Mouse (Mus musculus) heart, embryonic 13.5 days (tissue): ENCODE measurements at regions not wholly inside any gene's neighbourhood (a gene's known extent, or its start where the extent isn't known, plus 50 kb on each side); places are given as distances from the start of the nearest gene placed in this dataset.

ENCODE experiments used
- ATAC-seq: fragments of 200-750 bp; cut with Nextera tagmentation; 2 replicates; pipeline ENCODE4 v1.8.0; 2017; ENCODE audit warnings: moderate TSS enrichment; ENCODE audit not compliant: insufficient number of reproducible peaks, low FRiP score, low TSS enrichment; ENCODE audit errors: extremely low read depth
- H3K27ac ChIP-seq: fragments of 300-500 bp; sonication (generic); replicated peaks from 2 replicates; pipeline ENCODE4 v1.5.1; 2015; ENCODE audit warnings: moderate library complexity, mild to moderate bottlenecking, inconsistent platforms
- H3K27me3 ChIP-seq: fragments of 300-500 bp; sonication (generic); replicated peaks from 2 replicates; pipeline ENCODE4 v1.6.1; 2015; ENCODE audit warnings: mild to moderate bottlenecking, inconsistent platforms
- H3K36me3 ChIP-seq: fragments of 300-500 bp; sonication (generic); 2 replicates; pipeline ENCODE4 v1.6.1; 2015; ENCODE audit warnings: mild to moderate bottlenecking, inconsistent platforms
- H3K4me1 ChIP-seq: fragments of 300-500 bp; sonication (generic); 2 replicates; pipeline ENCODE4 v1.6.1; 2015; ENCODE audit warnings: inconsistent platforms
- H3K4me2 ChIP-seq: fragments of 300-500 bp; sonication (generic); 2 replicates; pipeline ENCODE4 v1.6.1; 2015; ENCODE audit warnings: inconsistent platforms, mild to moderate bottlenecking, moderate library complexity
- H3K4me3 ChIP-seq: fragments of 300-500 bp; sonication (generic); 2 replicates; pipeline ENCODE4 v1.5.1; 2015; ENCODE audit warnings: moderate library complexity, mild to moderate bottlenecking, inconsistent platforms
- H3K9ac ChIP-seq: fragments of 300-500 bp; sonication (generic); 2 replicates; pipeline ENCODE4 v1.6.1; 2015; ENCODE audit warnings: inconsistent platforms, mild to moderate bottlenecking, moderate library complexity
- H3K9me3 ChIP-seq: fragments of 300-500 bp; sonication (generic); 2 replicates; pipeline ENCODE4 v1.6.1; 2016; ENCODE audit warnings: inconsistent platforms
- WGBS: fragments of 180-500 bp; shearing (Covaris S2); methylation state at CpG from one replicate; pipeline ENCODE4 v1.1.7; 2015; ENCODE audit warnings: mixed read lengths; 5-methylcytosine and 5-hydroxymethylcytosine counted together

DNA sequence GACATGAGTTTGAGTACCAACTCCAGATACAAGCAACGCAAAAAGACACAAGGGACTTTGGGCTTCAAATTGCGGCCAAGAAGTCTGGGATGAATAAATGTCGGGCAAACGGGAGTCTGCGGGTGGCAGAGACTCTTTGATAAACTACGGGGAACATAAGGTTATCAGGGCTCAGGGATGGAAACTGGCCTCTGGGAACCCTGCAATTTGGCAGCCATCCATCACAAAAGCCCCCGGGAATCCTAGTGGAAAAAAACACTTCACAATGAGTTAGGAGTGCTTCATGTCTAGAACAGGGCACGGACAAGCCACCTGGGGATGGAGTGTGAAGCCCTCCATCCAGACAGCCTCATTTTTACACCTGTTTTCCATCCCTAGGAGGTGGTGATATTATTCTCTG is 258.9 kb downstream of the Map2k6 start:
- H3K4me1 ChIP-seq, result peaks cover 8% of the 10 kb centered on the region
- H3K36me3 ChIP-seq, result no peaks in the 10 kb centered on the region
- no peak overlapping the region for H3K4me3 ChIP-seq
- H3K9ac ChIP-seq, result no peak overlapping the region
- H3K4me2 ChIP-seq, result no peak overlapping the region
- no peaks in the 10 kb centered on the region for H3K27me3 ChIP-seq
- no peak overlapping the region for H3K27ac ChIP-seq
- no peak for ATAC-seq
- H3K9me3 ChIP-seq, result no peaks in the 10 kb centered on the region
- 32% methylated on average over 8 of the region's 8 CpGs for WGBS

DNA sequence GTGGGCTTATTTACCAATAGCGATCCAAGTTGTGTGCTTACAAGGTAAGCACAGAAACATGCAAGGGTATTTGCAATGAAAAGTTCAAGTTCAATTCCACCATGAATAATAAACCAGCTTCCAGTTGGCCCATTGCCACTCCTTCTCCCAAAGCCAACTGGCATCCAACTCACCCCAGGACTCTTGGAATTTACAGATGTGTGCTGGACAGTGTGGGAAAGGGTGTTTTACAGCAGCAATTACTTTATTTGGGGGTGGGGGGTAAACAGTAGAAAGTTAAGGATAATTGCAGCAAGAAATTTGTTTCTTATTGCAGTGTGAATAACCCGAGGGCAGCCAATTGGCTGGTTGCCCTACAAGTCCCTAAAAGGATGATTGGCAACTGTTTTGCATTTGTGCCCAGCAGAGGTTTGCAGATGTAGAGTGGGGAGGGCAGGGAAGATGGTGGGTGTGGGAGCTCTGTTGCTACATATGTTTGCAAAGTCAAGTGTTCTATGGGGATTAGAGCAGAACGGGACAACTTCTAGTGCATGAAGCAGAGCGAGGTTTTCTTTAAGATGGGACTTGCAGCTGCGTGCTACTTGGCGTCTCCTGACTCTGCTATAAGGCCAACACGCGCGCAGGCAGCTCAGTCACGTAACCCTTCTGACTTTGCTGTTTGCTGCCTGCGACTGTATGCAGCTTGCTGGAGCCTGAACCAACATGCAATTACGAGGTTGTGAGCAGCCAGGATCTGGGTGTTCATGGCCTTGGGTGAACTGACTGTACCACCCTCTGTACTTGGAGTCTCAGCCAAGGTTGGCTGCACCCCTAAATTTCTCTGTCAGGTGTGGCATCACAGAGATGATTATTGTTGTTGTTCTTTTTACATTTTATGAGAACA is 271.9 kb downstream of the Map2k6 start:
- Histone ChIP-seq H3K4me2 (no peak overlapping the region), H3K27me3 (no peaks in the 10 kb centered on the region), H3K9ac (no peak overlapping the region), H3K4me1 (no peaks in the 10 kb centered on the region), H3K27ac (no peak overlapping the region), H3K4me3 (no peak overlapping the region), H3K9me3 (no peaks in the 10 kb centered on the region), H3K36me3 (no peaks in the 10 kb centered on the region)
- no peak for ATAC-seq
- 79% methylated on average over 12 of the region's 12 CpGs for WGBS

DNA sequence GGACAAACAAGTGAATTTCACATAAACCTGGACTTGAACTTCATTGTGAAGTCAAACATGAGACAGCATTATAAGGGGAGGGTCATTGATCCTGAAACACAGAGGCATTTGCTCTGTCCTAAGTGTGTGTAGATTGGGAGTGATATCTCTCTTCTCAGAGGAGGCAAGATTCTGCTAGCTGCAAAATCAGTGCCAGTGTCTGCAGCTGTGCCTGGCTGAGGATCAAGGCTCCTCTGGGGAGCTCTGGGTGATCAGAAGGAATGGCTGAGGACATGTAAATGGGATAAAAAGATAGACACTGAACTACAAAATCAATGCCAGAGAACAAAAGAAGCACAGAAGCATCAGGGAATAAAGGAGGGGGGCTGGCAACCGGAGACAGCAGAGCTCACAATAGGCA is 274.0 kb downstream of the Map2k6 start:
- Histone ChIP-seq H3K9me3 (no peaks in the 10 kb centered on the region), H3K27ac (no peak overlapping the region), H3K4me1 (no peaks in the 10 kb centered on the region), H3K9ac (no peak overlapping the region), H3K36me3 (no peaks in the 10 kb centered on the region), H3K27me3 (no peaks in the 10 kb centered on the region), H3K4me3 (no peak overlapping the region), H3K4me2 (no peak overlapping the region)
- ATAC-seq, result no peak
- WGBS, result 61% methylated on average over 1 of the region's 1 CpGs

DNA sequence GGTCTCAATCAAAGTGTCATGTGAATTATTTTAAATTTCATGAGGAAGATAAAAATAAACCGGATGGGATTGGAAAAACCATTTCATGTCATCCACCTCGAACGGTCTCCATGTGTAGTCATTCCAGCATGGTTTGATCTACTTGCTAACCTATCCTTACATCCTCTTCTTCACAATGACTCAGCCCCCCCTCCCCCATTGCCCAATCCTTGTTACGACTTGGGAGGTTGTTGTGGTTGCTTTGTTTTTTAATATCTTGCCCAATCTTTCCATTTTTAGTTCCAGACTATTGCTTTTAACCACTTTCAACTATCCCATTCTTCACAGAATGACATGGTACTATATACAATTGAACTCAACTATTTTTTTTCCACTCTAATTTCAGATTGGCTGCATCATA is 275.0 kb upstream of the Kcnj16 start:
- H3K9ac ChIP-seq, result no peak overlapping the region
- H3K27me3 ChIP-seq, result no peaks in the 10 kb centered on the region
- no peak overlapping the region for H3K4me2 ChIP-seq
- no peak for ATAC-seq
- H3K27ac ChIP-seq, result no peak overlapping the region
- H3K4me3 ChIP-seq, result no peak overlapping the region
- peaks cover 9% of the 10 kb centered on the region; the same call in 1 of the 2 replicates for H3K4me1 ChIP-seq
- WGBS, result 83% methylated on average over 4 of the region's 4 CpGs
- H3K9me3 ChIP-seq, result no peaks in the 10 kb centered on the region
- no peaks in the 10 kb centered on the region for H3K36me3 ChIP-seq

DNA sequence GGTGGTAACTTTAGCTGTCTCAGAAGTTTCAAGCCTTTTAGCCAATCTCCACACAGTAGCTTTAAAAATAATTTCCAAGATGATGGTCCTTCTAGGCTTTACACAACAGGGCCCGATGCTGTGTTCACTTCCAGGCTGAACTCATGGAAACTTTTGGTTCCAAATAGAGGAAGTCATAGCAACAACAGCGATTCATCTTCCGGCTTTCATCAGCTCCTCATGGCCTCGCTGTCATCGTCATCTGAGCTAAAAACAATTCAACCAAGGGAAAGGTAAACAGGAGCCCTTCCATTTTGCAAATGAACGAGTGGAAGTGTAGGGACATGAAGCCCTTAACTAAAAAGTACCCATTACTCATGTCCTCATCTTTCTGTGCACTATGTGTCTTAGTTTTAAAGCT is 270.8 kb upstream of the Kcnj16 start:
- no peak for ATAC-seq
- Histone ChIP-seq H3K4me3 (no peak overlapping the region), H3K4me2 (no peak overlapping the region), H3K27me3 (no peaks in the 10 kb centered on the region), H3K36me3 (no peaks in the 10 kb centered on the region), H3K9ac (no peak overlapping the region), H3K27ac (no peak overlapping the region), H3K9me3 (no peaks in the 10 kb centered on the region), H3K4me1 (no peaks in the 10 kb centered on the region)
- 51% methylated on average over 6 of the region's 6 CpGs for WGBS

DNA sequence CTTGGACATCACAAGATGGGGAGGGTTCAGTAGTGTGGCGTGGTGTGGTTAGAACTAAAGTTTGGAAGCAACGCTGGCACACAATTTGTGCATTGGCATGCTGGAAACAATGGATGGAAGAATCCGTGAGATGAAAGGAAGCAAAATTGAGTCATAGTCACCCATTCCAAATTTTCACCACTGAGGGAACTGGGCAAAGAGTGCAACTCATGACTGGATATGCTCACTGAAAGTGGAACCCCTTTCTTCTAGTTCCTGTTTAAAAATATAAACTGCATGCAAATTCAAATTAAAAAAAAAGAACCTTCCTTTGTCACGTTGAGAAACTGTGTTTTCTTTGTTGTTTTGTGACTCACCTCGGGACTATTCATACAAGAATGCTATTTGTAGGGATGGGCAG is 269.5 kb upstream of the Kcnj16 start:
- no peaks in the 10 kb centered on the region for H3K27me3 ChIP-seq
- no peak for ATAC-seq
- H3K36me3 ChIP-seq, result no peaks in the 10 kb centered on the region
- H3K9me3 ChIP-seq, result no peaks in the 10 kb centered on the region
- H3K27ac ChIP-seq, result no peak overlapping the region
- no peak overlapping the region for H3K4me2 ChIP-seq
- H3K4me3 ChIP-seq, result no peak overlapping the region
- H3K4me1 ChIP-seq, result no peaks in the 10 kb centered on the region
- 70% methylated on average over 5 of the region's 5 CpGs for WGBS
- no peak overlapping the region for H3K9ac ChIP-seq

DNA sequence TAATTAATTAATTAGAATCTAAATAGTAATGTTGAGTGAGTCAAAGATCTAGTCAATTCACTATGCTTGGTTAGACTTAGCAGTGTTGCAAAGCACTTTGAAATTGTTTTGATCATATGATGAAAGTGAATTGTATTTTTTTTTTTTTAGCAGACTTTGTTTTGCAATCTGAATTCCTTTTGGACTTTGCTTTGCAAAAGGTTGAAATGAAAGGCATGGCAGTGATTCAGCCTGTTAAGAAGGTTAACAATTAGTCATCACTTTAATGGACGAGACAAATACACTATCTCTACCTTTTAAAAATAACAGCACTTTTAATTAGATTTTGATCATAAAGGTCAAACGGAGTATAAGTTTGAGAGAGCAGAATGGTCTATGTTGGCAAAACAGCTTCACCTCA is 266.9 kb upstream of the Kcnj16 start:
- H3K4me2 ChIP-seq, result no peak overlapping the region
- no peak overlapping the region for H3K27ac ChIP-seq
- H3K4me3 ChIP-seq, result no peak overlapping the region
- no peak overlapping the region for H3K9ac ChIP-seq
- H3K27me3 ChIP-seq, result no peaks in the 10 kb centered on the region
- H3K9me3 ChIP-seq, result no peaks in the 10 kb centered on the region
- peaks cover 4% of the 10 kb centered on the region; the same call in 1 of the 2 replicates for H3K4me1 ChIP-seq
- no peak for ATAC-seq
- 59% methylated on average over 2 of the region's 2 CpGs for WGBS
- H3K36me3 ChIP-seq, result no peaks in the 10 kb centered on the region

DNA sequence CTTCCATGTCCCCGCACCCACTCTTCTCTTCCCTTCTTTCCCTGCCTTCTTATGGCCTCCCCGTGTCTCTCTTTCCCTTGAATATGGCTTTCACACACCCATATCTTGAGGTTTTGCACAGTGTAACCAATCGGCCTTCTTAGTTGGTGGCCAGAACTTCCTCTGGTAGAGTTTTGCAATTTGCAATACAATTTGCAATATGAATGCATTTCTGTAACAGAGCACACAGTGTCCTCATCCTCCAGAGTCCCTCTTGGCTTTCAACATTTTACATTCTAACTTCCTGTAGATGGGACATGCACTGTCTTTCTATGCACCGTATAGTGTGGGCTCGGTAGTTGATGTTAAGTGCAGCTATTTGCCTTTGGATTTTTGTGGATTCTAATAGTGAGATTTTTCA is 265.7 kb upstream of the Kcnj16 start:
- WGBS, result 78% methylated on average over 5 of the region's 5 CpGs
- Histone ChIP-seq H3K36me3 (no peaks in the 10 kb centered on the region), H3K9me3 (no peaks in the 10 kb centered on the region), H3K27ac (no peak overlapping the region), H3K4me3 (no peak overlapping the region), H3K4me2 (no peak overlapping the region), H3K4me1 (peaks cover 4% of the 10 kb centered on the region; the same call in 1 of the 2 replicates), H3K9ac (no peak overlapping the region), H3K27me3 (no peaks in the 10 kb centered on the region)
- ATAC-seq, result no peak

DNA sequence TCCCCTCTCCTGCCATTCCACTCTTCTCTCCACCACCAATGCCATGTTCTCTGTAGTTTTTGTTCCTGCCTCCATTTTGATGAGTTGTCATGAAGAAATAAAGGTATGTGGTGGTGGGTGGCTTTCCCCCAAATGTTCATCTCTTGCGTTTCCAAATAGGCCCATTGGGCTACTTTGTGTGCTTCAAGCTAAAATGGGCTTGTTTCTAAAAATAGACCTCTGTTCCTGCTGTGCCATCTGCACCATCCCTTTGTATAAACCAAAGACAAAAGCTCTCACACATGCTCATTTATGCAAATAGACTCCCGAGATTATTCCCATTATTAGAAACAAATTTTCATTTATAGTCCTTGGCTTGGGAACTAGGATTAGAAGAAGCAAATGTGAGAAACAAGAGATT is 264.3 kb upstream of the Kcnj16 start:
- H3K27me3 ChIP-seq, result no peaks in the 10 kb centered on the region
- no peak overlapping the region for H3K4me3 ChIP-seq
- H3K4me2 ChIP-seq, result no peak overlapping the region
- no peak overlapping the region for H3K9ac ChIP-seq
- H3K9me3 ChIP-seq, result no peaks in the 10 kb centered on the region
- no peak overlapping the region for H3K27ac ChIP-seq
- ATAC-seq, result no peak
- H3K36me3 ChIP-seq, result no peaks in the 10 kb centered on the region
- 75% methylated on average over 2 of the region's 2 CpGs for WGBS
- H3K4me1 ChIP-seq, result peaks cover 4% of the 10 kb centered on the region; the same call in 1 of the 2 replicates

DNA sequence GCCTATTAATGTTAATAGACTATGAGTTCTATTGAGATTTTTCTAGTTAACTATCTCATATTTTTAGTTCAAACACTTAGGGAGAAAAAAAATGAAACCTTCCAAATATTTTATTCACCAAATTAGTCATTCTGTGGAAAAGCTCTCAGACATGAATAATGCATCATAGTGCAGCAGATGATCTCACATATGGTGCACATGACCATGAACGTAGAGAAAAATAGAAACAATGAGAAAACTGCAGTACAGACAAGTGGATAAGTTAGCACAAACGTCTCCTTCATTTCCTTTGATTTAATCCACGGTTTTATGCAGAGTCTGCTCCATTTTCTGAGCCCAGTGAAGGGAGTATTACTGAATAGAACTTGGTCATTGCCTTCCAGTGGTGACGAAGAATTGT is 260.5 kb upstream of the Kcnj16 start:
- no peak for ATAC-seq
- Histone ChIP-seq H3K9me3 (no peaks in the 10 kb centered on the region), H3K4me1 (peaks cover 13% of the 10 kb centered on the region; the same call in 1 of the 2 replicates), H3K9ac (no peak overlapping the region), H3K27ac (no peak overlapping the region), H3K27me3 (no peaks in the 10 kb centered on the region), H3K4me3 (no peak overlapping the region), H3K36me3 (no peaks in the 10 kb centered on the region), H3K4me2 (no peak overlapping the region)
- WGBS, result 71% methylated on average over 4 of the region's 4 CpGs

DNA sequence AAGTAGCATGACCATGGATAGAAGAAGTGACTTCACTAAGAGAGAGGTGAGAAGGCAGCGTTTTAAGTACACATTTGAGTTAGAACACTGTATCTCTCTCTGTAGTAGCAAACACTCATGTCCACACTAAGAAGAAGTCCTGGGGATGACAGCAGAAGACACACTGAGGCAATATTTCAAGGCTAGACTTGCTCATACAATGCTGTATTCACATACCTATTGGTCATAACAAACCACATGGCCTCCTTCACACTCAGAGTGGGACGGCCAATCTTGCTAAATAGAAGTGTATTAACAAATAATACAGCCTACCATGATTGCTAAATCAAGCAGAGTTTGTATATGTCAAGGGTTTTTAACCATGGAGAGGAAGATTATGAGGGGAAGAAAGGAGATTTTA is 252.5 kb upstream of the Kcnj16 start:
- no peak overlapping the region for H3K27ac ChIP-seq
- WGBS, result 69% methylated on average over 2 of the region's 2 CpGs
- no peak overlapping the region for H3K4me3 ChIP-seq

DNA sequence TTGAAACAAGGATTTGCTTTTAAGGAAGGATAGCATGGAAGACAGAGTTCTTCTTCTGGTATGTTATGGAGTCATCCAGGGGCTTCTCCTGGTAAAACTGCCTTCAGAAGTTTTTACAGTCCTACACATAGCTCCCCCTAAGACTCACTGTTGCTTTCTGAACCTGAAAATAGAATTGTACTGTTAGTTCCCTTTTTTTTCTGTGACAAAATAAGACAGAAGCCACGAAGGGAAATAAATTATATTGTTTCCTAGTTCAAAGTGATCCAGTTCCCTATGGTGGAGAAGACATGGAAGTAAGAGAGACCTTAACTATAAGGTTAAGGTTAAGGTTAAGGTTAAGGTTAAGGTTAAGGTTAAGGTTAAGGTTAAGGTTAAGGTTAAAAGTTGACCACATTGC is 251.5 kb upstream of the Kcnj16 start:
- Histone ChIP-seq H3K9ac (no peak overlapping the region), H3K4me3 (no peak overlapping the region), H3K9me3 (no peaks in the 10 kb centered on the region), H3K27me3 (no peaks in the 10 kb centered on the region), H3K4me1 (no peaks in the 10 kb centered on the region), H3K36me3 (no peaks in the 10 kb centered on the region), H3K27ac (no peak overlapping the region), H3K4me2 (no peak overlapping the region)
- WGBS, result 63% methylated on average over 1 of the region's 1 CpGs
- no peak for ATAC-seq

More for the DNA sequence above, 252.5 kb upstream of the Kcnj16 start:
- Histone ChIP-seq H3K36me3 (no peaks in the 10 kb centered on the region), H3K4me2 (no peak overlapping the region), H3K27me3 (no peaks in the 10 kb centered on the region), H3K9ac (no peak overlapping the region), H3K9me3 (no peaks in the 10 kb centered on the region), H3K4me1 (peaks cover 3% of the 10 kb centered on the region; the same call in 1 of the 2 replicates)
- no peak for ATAC-seq
